Mouse (Mus musculus) forebrain, embryonic 10.5 days (tissue): ENCODE measurements around the gene Ehbp1. TPM values are rescaled to one million over a fixed set of nuclear protein-coding genes. Genes with fewer than 3 reads are reported as not detected.

Experiments used
- DNase-seq: peaks from one replicate; pipeline ENCODE4 v3.0.0-alpha.2; 2017; ENCODE audit warnings: low spot score; ENCODE audit errors: extremely low spot score
- H3K27ac ChIP-seq: fragments of 300-500 bp; sonication (generic); 2 replicates; pipeline ENCODE4 v1.5.1; 2016; ENCODE audit warnings: mild to moderate bottlenecking
- H3K27me3 ChIP-seq: fragments of 300-500 bp; sonication (generic); 2 replicates; pipeline ENCODE4 v1.6.1; 2016; ENCODE audit warnings: mild to moderate bottlenecking; ENCODE audit not compliant: poor library complexity, severe bottlenecking
- H3K36me3 ChIP-seq: fragments of 300-500 bp; sonication (generic); replicated peaks from 2 replicates; pipeline ENCODE4 v1.6.1; 2016; ENCODE audit warnings: mild to moderate bottlenecking, moderate library complexity
- H3K4me1 ChIP-seq: fragments of 300-500 bp; sonication (generic); 2 replicates; pipeline ENCODE4 v1.6.1; 2016
- H3K4me3 ChIP-seq: fragments of 300-500 bp; sonication (generic); 2 replicates; pipeline ENCODE4 v1.5.1; 2016; ENCODE audit warnings: mild to moderate bottlenecking, moderate library complexity
- H3K9me3 ChIP-seq: fragments of 300-500 bp; sonication (generic); 2 replicates; pipeline ENCODE4 v1.6.1; 2016; ENCODE audit warnings: mild to moderate bottlenecking, moderate library complexity
- WGBS: fragments of 180-500 bp; shearing (Covaris S2); methylation state at CpG from one replicate; pipeline ENCODE4 v1.1.7; 2016; 5-methylcytosine and 5-hydroxymethylcytosine counted together
- polyA plus RNA-seq: library from polyadenylated mRNA; unstranded; fragments of >200 nt; fragmentation: Nextera tagmentation; extraction: Ambion mirVana; gene quantifications from 2 replicates; pipeline ENCODE4 v1.2.1, GENCODE M21; 2016

The Ehbp1 gene
- polyA plus RNA-seq, 1 experiment from 2014 or later, result 12.6 TPM

DNA sequence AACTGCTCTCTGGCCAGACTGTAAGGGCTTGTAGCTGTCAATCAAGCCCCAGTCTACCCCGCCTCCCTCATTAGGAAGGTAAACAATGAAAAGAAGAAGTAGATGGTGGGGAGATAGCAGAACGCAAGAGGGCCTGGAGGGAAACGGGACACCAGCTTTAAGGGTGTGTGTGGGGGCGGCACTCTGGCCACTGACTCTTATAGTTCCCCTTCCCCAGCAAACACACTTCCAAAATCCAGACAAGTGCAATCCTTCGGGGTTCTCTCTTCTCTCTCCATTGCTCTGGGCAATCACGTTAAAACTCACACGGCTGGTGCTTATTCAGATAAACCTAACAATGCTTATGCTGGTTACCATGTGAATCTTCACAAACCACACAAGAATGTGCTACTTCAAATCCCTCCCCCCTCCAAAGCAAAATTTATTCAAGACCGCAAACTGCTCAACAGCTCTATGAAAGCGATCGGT, 333.9 kb downstream of the Ehbp1 start:
- Histone ChIP-seq H3K9me3 (no peaks in the 10 kb centered on the region), H3K4me1 (peaks cover 85% of the 10 kb centered on the region), H3K27ac (peak overlapping the region; percentile 99), H3K36me3 (no peaks in the 10 kb centered on the region), H3K27me3 (peaks cover 60% of the 10 kb centered on the region), H3K4me3 (peak overlapping the region; percentile 91)
- WGBS, result under 1% methylated on average over 10 of the region's 10 CpGs
- DNase-seq, result peak; percentile 68

DNA sequence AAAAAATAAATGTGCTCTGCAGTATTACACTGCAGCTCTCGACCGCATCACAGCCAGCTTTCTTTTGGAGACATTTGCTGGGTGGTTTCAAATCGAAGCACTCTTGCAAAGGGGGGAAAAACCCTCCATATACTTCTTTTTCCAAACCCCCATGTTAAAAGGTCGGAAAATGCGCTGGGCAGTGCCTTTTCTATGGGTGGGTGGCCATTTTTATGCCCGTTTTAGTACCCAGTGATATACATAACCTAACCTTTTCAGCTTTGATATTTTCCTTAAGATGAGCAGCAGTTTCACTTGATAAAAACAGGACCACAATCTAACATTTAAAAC, 334.3 kb downstream of the Ehbp1 start:
- H3K4me1 ChIP-seq, result peaks cover 86% of the 10 kb centered on the region
- H3K36me3 ChIP-seq, result no peaks in the 10 kb centered on the region
- under 1% methylated on average over 6 of the region's 6 CpGs for WGBS
- no peaks in the 10 kb centered on the region for H3K9me3 ChIP-seq
- H3K27me3 ChIP-seq, result peaks cover 64% of the 10 kb centered on the region
- peak overlapping the region; percentile 99 for H3K27ac ChIP-seq
- DNase-seq, result no peak
- peak overlapping the region; percentile 91 for H3K4me3 ChIP-seq

- peak; percentile 75 for DNase-seq
- peaks cover 92% of the 10 kb centered on the region for H3K4me1 ChIP-seq
- H3K36me3 ChIP-seq, result no peaks in the 10 kb centered on the region
- peak overlapping the region; percentile 99 for H3K27ac ChIP-seq
- H3K27me3 ChIP-seq, result peaks cover 67% of the 10 kb centered on the region
- under 1% methylated on average over 20 of the region's 20 CpGs for WGBS
- no peaks in the 10 kb centered on the region for H3K9me3 ChIP-seq
- peak overlapping the region; percentile 91 for H3K4me3 ChIP-seq
Observed at GRCm38 (mm10) chr11:22007088-22007780, 334.9 kb downstream of the Ehbp1 start.

- H3K27me3 ChIP-seq, result peaks cover 74% of the 10 kb centered on the region
- no peaks in the 10 kb centered on the region for H3K36me3 ChIP-seq
- H3K9me3 ChIP-seq, result no peaks in the 10 kb centered on the region
- 5% methylated on average over 12 of the region's 12 CpGs for WGBS
- no peak for DNase-seq
- H3K4me3 ChIP-seq, result peak overlapping the region; percentile 91
- peaks cover 97% of the 10 kb centered on the region for H3K4me1 ChIP-seq
- H3K27ac ChIP-seq, result peak overlapping the region; percentile 99
Observed at GRCm38 (mm10) chr11:22006471-22007087, 335.5 kb downstream of the Ehbp1 start.

GRCm38 (mm10) chr11:22005281-22005870, 336.7 kb downstream of the Ehbp1 start:
- Histone ChIP-seq H3K27me3 (peaks cover 79% of the 10 kb centered on the region), H3K4me3 (peak overlapping the region; percentile 91), H3K27ac (peak overlapping the region; percentile 99), H3K9me3 (no peaks in the 10 kb centered on the region), H3K36me3 (peaks cover under 1% of the 10 kb centered on the region; the same call in 1 of the 2 replicates), H3K4me1 (peaks cover 97% of the 10 kb centered on the region)
- WGBS, result 2% methylated on average over 9 of the region's 9 CpGs
- peak; percentile 59 for DNase-seq

GRCm38 (mm10) chr11:22004331-22004841, 337.7 kb downstream of the Ehbp1 start:
- peak overlapping the region; percentile 99 for H3K27ac ChIP-seq
- peaks cover 93% of the 10 kb centered on the region for H3K4me1 ChIP-seq
- H3K36me3 ChIP-seq, result peaks cover 11% of the 10 kb centered on the region
- H3K4me3 ChIP-seq, result peak overlapping the region; percentile 91
- H3K9me3 ChIP-seq, result no peaks in the 10 kb centered on the region
- under 1% methylated on average over 18 of the region's 18 CpGs for WGBS
- peak; percentile 79 for DNase-seq
- peaks cover 89% of the 10 kb centered on the region for H3K27me3 ChIP-seq

DNA sequence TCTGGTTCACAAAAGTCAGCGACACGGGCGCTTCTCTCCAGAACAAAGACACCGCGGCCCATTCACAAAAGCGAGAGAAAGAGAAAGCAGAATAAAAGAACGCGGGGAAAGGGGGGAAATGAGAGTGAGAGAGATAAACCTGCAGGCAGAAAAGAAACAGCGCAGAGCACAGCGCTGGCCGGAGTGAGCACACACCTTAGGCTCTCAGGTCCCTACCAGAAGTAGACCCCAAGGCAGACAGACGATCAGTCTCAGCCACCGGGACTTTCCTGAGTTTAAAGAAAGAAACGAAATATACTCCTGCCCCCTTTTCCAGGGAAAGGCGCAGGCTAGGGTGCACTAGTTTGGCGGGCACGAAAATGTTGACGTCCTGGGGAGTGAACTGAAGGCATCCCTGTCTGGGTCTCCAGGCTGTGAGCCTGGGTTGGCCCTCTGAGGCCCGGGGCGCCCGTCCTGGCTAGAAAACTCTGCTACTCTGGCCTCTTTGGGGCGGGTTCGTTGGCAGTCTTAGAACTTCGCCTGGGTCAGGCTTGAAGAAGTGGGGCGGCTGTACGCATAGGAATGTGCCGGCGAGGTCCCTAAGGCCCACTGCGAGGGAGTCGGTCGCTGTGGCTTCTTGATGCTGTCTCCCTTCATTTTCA, 338.6 kb downstream of the Ehbp1 start:
- peak overlapping the region; percentile 99 for H3K27ac ChIP-seq
- DNase-seq, result peak; percentile 69
- no peaks in the 10 kb centered on the region for H3K9me3 ChIP-seq
- H3K36me3 ChIP-seq, result peaks cover 20% of the 10 kb centered on the region
- H3K4me3 ChIP-seq, result peak overlapping the region; percentile 91
- peaks cover 93% of the 10 kb centered on the region for H3K4me1 ChIP-seq
- under 1% methylated on average over 31 of the region's 31 CpGs for WGBS
- peaks cover 96% of the 10 kb centered on the region for H3K27me3 ChIP-seq

- H3K4me3 ChIP-seq, result peak within 1 kb of the TSS; percentile 91
- H3K4me1 ChIP-seq, result peaks cover 93% of the 10 kb centered on the region
- H3K27me3 ChIP-seq, result peaks cover 96% of the 10 kb centered on the region
- peaks cover 26% of the 10 kb centered on the region for H3K36me3 ChIP-seq
- no peaks in the 10 kb centered on the region for H3K9me3 ChIP-seq
- under 1% methylated on average over 34 of the region's 34 CpGs for WGBS
- peak within 1 kb of the TSS; percentile 99 for H3K27ac ChIP-seq
- DNase-seq, result peak; percentile 80
Observed at GRCm38 (mm10) chr11:22002783-22003340, 339.2 kb downstream of the Ehbp1 start, which contains the start of gene Otx1. TSS of gene Otx1 (minus strand) at chr11:22002897.

DNA sequence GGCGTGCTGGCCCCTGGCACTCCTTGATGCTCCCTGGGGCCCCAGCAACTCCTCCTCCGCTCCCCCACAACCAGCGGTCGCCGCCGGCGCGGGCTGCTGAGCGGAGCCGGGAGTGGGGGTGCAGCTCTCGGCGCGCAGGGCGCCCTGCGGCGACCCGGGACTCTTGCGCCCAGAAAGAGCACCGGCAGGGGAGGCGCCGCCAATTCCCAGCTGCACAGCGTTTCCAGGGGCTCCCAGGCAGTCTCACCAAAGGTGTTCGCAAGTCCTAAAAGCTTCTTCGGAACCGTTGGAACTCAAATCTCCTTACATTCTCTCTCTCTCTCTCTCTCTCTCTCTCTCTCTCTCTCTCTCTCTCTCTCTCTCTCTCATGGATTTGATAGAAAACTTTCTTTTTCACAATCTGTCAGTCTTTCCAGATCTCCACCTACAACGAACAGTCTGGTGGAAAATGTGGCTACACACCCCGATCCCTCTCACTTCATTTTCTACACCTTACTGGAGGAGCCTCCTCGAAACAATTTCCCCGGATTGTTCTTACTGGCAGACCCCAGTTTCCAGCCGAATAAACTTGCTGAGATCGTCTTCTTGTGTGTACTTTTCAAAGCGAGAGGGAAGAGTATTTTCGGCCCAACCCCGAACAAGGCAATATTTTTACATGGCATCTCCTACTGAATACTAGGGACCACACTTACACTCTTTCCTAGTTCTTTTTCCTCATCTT, 339.9 kb downstream of the Ehbp1 start:
- Histone ChIP-seq H3K27ac (peak overlapping the region; percentile 99), H3K9me3 (no peaks in the 10 kb centered on the region), H3K27me3 (peaks cover 98% of the 10 kb centered on the region), H3K4me3 (peak overlapping the region; percentile 91), H3K36me3 (peaks cover 32% of the 10 kb centered on the region), H3K4me1 (peaks cover 93% of the 10 kb centered on the region)
- DNase-seq, result no peak
- under 1% methylated on average over 34 of the region's 34 CpGs for WGBS

GRCm38 (mm10) chr11:22001321-22002061, 340.6 kb downstream of the Ehbp1 start:
- H3K4me1 ChIP-seq, result peaks cover 93% of the 10 kb centered on the region
- peak; percentile 89 for DNase-seq

DNA sequence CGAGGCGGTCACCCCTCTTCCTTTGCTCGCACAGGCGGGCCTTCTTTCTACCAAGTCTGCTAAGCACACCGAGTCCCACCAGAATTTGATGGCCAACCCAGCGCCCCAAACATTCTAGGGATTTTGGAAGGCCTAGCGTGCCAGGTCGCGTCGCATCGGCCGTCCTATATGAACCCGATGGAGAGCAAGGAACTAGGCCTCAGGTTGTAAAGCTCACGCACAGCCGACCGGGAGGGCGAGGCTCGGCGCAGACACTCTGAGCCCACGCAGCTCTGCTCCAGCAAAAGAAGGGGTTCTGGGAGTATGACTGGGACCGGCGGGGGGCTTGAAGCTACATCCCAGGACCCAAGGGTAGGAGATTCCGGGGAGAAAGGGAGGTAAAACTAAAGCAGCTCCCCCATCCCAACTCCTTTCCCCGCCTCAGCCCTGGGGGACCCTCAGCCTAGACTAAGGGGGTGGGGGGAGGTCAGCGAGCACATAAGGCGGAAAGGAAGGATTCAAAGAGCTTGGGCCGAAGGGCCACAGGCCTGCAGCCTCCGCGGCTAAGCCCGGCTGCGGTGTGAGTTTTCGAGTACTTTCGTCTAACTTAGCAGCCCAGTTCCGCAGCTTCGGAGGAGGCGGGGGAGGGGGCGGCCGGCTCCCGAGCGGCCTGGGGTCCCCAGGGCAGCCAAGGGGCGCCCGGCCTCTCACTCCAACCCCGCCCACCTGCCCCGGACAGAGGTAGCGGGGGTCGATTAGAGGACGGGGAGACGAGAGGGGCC, 341.6 kb downstream of the Ehbp1 start:
- Histone ChIP-seq H3K27ac (peak overlapping the region; percentile 99), H3K4me1 (peaks cover 93% of the 10 kb centered on the region), H3K36me3 (peaks cover 50% of the 10 kb centered on the region), H3K9me3 (no peaks in the 10 kb centered on the region), H3K27me3 (peaks cover 98% of the 10 kb centered on the region), H3K4me3 (peak overlapping the region; percentile 91)
- WGBS, result under 1% methylated on average over 48 of the region's 48 CpGs
- DNase-seq, result peak; percentile 44

More at GRCm38 (mm10) chr11:22001321-22002061, 340.6 kb downstream of the Ehbp1 start:
- no peaks in the 10 kb centered on the region for H3K9me3 ChIP-seq
- H3K27me3 ChIP-seq, result peaks cover 98% of the 10 kb centered on the region
- peaks cover 40% of the 10 kb centered on the region for H3K36me3 ChIP-seq
- under 1% methylated on average over 59 of the region's 59 CpGs for WGBS
- peak overlapping the region; percentile 91 for H3K4me3 ChIP-seq
- peak overlapping the region; percentile 99 for H3K27ac ChIP-seq
